ENCODE assay signal across 19 mouse cellular contexts in the genomic region with DNA sequence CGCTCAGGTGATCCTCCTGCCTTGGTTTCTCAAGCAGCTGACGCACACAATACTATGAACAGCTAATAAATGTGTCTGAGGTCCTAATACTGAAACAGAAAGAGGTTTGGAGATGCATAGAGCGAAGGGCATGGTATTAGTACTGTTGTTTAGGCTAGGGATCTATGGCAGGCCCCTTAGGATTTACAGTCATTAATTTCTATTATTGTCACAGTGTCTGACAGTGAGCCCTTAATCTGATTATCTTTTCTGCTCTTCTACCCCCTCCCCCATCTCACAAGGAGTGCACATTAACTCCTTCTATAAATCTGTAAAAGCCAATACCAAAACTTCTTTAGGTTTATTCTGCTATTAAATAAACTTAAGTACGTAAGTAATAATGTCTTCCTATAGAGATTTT. TPM values are rescaled to one million over a fixed set of nuclear protein-coding genes. Genes with fewer than 3 reads are reported as not detected.
"Had no signal": no experiment of that assay in that cellular context is flagged by ENCODE, and none has a peak within 500 bp of the region (broad histone marks: within the 10 kb centered on the region; RNA-seq: fewer than 3 reads in every experiment).

No protein-coding gene starts in this region.

- H3K27me3 ChIP-seq: limb, embryonic 15.5 days; liver, embryonic 12.5 days; megakaryocyte, embryonic 14.5 days; neural tube, embryonic 13.5 days; neural tube, embryonic 15.5 days had no signal

- DNase-seq: lung, adult 18-20 months; lung, embryonic 14.5 days; lung, postnatal 10 days; lung, postnatal 4 days; right cerebral cortex, adult 18-20 months; right cerebral cortex, postnatal 25 days; right cerebral cortex, postnatal 4 days; spleen, adult 18-20 months; thymus, adult 18-20 months; thymus, postnatal 14 days; thymus, postnatal 36 days had no signal

- H3K9ac ChIP-seq: limb, embryonic 15.5 days; liver, embryonic 12.5 days; liver, embryonic 14.5 days; lung, embryonic 14.5 days; neural tube, embryonic 13.5 days; neural tube, embryonic 15.5 days had no signal

- H3K36me3 ChIP-seq: limb, embryonic 15.5 days; liver, embryonic 12.5 days; neural tube, embryonic 13.5 days; neural tube, embryonic 15.5 days had no signal

- H3K27ac ChIP-seq: limb, embryonic 15.5 days; liver, embryonic 12.5 days; liver, embryonic 14.5 days; neural tube, embryonic 13.5 days; neural tube, embryonic 15.5 days had no signal

- ATAC-seq: liver, embryonic 12.5 days had no signal

- H3K4me1 ChIP-seq: limb, embryonic 15.5 days; liver, embryonic 12.5 days; megakaryocyte, embryonic 14.5 days; neural tube, embryonic 13.5 days; neural tube, embryonic 15.5 days had no signal

- H3K4me3 ChIP-seq: limb, embryonic 15.5 days; liver, embryonic 12.5 days; megakaryocyte, embryonic 14.5 days; myocyte; neural tube, embryonic 13.5 days; neural tube, embryonic 15.5 days had no signal

- H3K4me2 ChIP-seq: limb, embryonic 15.5 days; liver, embryonic 12.5 days; lung, embryonic 14.5 days; neural tube, embryonic 13.5 days; neural tube, embryonic 15.5 days had no signal

- H3K9me3 ChIP-seq: limb, embryonic 15.5 days; liver, embryonic 12.5 days; neural tube, embryonic 13.5 days; neural tube, embryonic 15.5 days had no signal

RNA-seq across cellular contexts. Expression of gene Elovl4, which starts 44.8 kb away (rescaled TPM):
- polyA plus RNA-seq: liver, adult 2 months had no signal
